Mouse (Mus musculus): ENCODE data around the gene Txndc17.

The Txndc17 gene

DNA sequence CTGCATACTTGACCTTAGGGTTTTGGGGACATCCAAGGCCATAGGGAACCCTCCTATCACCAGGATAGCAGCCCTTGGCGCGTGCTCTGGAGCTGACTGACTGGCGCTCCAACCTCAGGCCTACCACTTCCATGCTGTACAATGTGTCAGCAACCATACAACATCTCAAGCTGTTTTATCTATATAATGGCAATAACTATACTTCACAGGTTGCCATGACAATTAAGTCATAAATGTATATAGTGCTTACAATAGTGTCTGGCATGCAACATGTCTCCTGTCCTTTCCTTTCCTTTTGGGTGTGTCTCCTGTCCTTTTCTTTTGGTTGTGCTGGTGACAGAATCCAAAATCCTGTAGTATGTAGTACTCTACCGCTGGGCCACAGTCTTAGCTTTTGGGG, 48.3 kb downstream of the Txndc17 start:
- no peak for TF ChIP-seq GATA4 (IDR thresholded peaks at IDR 0.05; ENCODE audit: insufficient replicate concordance, low read length)

GRCm38 (mm10) chr11:72256441-72256840, 49.1 kb downstream of the Txndc17 start:
- TF ChIP-seq GATA4 (IDR thresholded peaks at IDR 0.05; ENCODE audit: insufficient replicate concordance, low read length): no peak

Measured in liver, adult (tissue).